Mouse (Mus musculus) activated CD4-positive, CD25-positive, alpha-beta regulatory T cell (primary cell): ENCODE measurements around the gene Cd93. TPM values are rescaled to one million over a fixed set of nuclear protein-coding genes. Genes with fewer than 3 reads are reported as not detected.

Experiments
- polyA plus RNA-seq, 2 experiments: library from polyadenylated mRNA; unstranded; fragments of 100-300 nt; shearing (Covaris generic); gene quantifications; one replicate each; pipeline ENCODE4 v1.2.1; 2017

Cd93 gene
- polyA plus RNA-seq = under 1 TPM; 0.06 to 0.33 TPM

GRCm38 (mm10) chr2:148443249-148443958 is at the start of gene Cd93:
Cd93 (minus strand) TSS chr2:148443563.

GRCm38 (mm10) chr2:148407870-148408760 is 35.2 kb downstream of the Cd93 start, which contains the start of gene Thbd:
Thbd (minus strand) TSS chr2:148408188.

GRCm38 (mm10) chr2:148395131-148396051 is 48.0 kb downstream of the Cd93 start, which contains the start of gene Sstr4:
Sstr4 (plus strand) TSS chr2:148395344.

Other genes with a start within 250 kb of the Cd93 start
- gene Sstr4, start 48.2 kb downstream of the Cd93 start, polyA plus RNA-seq = not detected
- gene Thbd, start 35.4 kb downstream of the Cd93 start, polyA plus RNA-seq = under 1 TPM; 0.20 to 0.26 TPM
- 10 to 100 TPM; 56.5 to 77.7 TPM for gene Nxt1, start 229.0 kb upstream of the Cd93 start, polyA plus RNA-seq
- gene Gzf1, start 237.5 kb upstream of the Cd93 start, polyA plus RNA-seq = 10 to 100 TPM in 1 of 2 experiments, 1 to 10 TPM in 1; 9.3 to 13.4 TPM